Mouse (Mus musculus) CD8-positive naive resting alpha-beta T cell, adult 2 months (primary cell): ENCODE data around the gene Bmp7.

Source experiments
- DNase-seq, 2 experiments: peaks; one replicate each; pipeline ENCODE4 v3.0.0; 2022; ENCODE audit warnings: low read depth in 2 of 2, low spot score in 2 of 2

Gene Bmp7

DNA sequence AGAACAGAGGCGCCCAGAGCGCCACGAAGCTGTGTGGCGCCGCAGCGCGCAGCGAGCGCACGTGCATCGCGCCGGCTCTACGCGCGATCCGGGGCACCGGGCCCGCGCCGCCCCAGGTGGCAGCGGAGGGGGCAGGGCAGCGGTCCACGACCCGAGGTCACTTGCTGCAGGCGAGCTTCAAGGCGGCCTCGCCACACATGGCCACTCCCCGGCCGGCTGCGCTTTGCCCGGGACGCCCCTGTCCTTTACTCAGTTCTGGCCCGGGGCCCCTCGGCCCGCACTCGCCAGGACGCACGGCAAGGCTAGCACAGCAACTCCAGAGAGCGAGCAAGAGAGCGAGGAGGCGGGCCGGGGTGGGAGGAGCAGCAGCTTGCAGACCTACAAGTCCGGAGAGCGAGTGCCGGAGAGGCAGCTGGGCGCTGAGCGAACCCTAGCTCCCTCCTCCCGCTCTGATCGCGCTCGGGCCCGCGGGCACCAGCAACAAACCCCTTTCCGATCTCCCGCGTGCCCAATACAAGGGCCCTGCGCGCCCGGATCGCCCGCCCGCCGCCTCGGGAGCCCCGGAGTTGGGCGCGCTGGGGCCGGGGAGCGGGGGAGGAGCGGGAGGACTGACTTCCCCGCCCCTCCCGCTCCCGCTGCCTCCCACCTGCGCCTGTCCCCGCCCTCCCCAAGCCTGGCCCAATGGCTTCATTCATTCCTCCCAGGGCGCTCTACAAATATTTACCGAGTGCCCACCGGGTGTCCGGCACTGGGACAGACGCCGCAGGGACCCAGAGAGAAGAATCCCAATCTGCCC lies at the start of gene Bmp7:
Gene Bmp7 (minus strand): TSS at position 319 of the 796 bp plus-strand sequence.
- peak; percentile 30 to 42 for DNase-seq

DNA sequence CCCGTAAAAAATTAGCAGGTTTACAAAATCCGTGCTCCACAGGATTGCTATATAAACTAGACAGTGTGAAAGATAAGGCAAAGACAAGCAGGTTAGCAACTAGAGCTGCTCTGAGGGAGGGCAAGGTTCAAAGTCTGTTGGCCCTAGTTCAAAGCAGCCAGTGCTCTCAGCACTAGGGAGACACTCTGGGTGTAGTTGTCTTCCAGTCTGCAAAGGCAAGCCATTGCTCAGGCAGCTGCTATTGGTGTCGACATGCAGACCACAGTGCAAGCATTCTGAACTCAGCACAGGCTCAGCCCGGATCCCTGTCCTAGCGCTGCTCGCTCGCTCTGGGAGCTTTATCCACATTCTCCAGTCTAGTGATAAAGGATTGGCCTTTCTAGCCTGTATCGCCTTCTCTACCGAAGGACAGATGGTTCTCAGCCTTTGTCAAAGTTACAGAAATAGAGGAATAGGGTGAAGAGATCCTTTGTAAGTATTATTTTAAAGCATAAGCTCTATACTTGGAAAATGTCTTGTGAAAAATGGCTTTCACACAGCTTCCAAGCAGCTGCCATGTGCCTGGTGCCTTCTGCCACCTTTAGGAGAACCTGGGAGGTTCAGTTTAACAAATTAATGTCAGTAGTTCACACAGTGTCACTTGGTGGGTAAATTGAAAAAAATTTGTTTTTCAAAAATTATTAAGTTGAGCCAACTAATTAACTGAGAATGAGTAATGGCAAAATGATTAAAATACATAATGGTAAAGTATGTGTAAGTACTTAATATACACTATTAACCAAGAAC lies 42.8 kb upstream of the Bmp7 start:
- no peak for DNase-seq

DNA sequence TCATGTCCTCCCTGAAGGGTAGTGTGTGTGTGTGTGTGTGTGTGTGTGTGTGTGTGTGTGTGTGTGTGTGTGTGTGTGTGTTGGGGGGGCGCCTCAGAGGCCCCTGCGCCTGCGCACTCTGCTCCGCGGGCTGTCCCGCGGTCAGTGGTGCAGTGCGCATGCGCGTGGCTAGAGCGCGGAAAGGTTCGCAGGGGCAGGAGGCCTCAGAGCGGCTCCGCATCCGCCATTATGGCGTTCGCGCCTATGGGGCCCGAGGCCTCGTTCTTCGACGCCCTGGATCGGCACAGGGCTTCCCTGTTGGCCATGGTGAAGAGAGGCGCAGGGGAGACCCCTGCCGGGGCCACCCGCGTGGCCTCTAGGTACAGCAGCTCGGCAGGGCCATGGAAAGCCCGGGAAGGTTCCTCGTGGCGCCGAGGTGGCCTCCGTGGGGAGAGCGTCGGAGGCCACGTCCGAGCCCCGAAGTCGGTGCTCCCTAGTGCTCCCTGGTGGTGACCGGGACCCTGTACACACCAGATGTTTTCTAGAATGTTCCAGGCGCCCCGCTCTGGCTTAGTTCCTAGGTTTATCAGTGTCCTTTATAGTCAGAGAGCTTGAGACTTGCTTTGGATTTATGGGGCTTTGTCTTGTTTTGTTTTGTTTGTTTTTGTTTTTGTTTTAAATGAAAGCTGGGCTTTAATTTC lies 39.7 kb upstream of the Bmp7 start:
- DNase-seq = no peak

DNA sequence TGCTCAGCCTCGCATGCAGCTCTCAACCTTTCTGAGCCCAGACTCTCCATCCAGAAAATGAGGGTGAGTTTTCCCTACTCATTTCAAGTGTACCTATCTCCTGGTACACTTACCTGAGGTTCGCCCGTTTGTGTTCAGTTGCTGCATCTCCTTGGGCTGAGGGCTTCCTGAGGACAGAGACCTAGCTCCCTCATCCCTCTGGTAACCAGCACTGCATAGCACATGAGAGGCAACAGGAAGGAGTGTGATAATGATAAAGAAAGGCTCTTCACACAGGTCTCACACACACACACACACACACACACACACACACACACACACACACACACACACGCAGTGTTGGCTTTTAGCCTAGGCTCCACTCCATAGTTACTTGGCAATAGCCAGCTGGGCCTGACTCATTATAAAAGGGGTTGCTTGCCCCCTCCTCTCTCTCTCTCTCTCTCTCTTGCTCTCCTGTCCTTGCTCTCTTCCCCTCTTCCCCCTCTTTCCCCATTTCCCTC lies 38.1 kb upstream of the Bmp7 start:
- DNase-seq = peak in 1 of 2 experiments; percentile 18

DNA sequence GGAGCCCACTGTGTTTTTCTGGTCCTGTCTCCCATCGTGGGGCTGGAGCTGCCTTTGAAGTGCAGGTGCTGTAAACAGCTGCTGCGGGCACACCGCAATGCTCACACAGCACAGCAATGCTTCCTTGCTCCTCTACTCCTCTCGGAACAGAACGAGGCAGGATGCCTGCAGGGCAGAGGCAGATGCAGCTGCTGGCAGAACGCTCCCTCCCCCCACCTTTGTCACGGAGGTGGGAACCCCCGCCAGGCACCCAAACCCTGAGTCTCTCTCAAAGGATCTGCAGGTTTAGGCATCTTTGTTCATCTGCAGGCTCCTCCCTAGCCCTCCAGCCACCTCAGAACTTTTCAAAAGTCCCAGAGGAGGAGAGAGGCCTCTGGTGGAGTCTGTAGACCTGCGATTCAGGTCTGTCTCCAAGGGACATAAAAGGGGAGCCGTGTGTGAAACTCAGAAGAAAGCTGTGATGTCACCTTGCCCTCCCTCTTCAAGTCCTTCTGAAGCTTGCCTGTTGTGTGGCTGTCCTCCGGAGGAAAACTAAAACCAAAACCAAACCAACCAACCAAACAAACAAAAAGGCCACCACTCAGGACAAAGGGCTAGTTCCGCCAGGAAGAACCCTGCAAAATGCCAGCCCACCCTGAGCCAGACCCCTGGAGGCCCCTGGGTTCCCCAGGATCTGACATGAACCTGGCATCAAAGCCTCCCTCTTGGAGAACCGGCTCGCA lies 37.4 kb upstream of the Bmp7 start, which contains the start of gene Spo11:
Gene Spo11 (plus strand): TSS at position 292 of the 722 bp plus-strand sequence.
- peak; percentile 63 to 67 for DNase-seq

DNA sequence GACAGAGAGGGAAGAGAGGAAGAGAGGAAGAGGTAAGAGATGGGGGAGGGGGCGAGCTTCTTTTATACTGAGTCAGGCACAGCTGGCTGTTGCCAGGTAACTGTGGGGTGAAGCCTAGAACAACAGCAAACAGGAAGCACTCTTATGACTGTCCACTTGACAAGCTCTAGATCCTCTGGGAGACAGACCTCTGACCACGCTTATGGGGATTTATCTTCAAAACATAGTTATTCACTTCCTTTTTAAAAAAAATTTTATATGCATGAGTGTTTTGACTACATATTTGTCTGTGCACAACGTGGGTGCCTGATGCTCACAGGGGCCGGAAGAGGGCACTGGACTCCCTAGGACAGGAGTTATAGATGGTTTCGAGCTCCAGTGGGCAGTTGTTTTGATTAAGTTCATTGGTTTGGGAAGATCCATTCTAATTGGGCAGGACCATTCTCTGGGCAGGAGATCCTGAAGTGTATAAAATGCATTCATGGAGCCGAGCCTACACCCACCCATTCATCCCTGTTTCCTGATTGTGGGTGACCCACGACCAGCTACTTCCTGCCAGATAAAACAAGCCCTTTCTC lies 36.6 kb upstream of the Bmp7 start:
- DNase-seq = no peak

DNA sequence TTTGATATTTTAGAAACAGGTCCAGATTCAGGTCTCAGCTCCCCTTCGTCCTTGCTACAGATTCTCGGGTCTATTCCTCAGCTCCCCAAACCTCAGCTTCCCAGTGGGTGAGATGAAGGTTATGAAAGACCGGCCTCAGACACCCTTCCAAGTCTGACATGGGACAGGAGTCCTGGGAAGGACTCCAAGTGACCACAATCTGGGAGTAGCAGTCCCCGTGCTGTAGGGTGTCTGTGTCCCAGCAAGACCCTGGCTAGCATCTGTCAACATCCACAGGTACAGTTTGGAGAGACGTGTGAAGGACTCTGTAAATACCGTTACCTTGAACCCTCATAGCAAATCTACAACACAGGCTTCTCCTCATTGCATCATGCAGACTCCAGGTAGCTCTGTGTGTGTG lies 35.0 kb upstream of the Bmp7 start:
- no peak for DNase-seq

DNA sequence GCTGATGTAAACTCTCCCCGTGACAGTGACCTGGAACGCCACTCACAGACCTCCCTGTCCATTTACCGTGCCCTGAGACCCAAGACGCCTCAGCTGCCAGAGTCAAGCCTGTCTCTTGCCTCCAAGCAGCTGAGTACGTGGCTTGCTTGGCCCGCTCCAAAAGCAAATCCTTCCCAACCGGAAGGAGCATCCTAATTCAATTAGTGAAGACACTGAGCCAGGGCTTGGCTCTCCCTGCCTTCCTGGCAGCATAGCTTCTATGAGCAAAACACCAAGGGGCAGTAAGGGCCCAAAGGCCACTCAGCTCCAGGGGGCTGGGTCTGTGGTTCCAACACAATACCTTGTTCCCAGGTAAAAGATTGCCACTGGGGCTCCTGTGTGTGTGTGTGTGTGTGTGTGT lies 34.6 kb upstream of the Bmp7 start:
- no peak for DNase-seq

DNA sequence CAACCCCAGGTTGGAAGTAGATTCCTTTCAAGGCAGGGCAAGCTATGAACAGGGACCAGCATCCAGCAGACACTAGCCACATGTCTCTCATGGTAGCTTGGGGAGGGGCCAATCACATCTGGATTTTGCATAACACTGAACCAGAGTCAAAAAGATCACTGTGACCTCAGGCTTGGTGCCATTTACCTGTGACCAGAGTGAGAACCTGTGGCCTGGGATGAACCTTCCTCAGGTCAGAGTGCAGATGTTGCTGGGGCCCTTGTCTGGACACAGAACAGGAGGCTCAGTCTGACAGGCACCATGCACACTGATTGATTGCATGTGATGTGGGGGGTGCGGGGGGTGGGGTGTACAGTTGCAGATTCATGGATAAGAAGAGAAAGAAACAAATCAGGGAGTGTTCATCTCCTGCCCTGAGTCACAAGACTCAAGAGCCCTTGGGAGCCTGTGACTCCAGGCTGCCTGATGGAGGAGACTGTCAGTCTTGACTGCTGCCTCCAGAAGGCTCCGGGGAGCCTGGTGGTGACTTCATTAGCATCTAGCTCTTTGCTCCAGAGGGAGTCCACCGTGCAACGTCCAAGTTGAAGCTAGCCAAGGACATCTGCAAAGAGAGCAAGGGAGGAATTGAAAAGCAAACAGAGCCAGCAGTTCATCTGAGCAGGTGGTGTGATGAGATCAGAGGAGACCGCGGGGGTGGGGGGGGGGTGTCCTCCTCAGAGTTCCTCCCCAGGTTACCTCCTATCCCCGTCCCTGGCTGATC lies 33.9 kb upstream of the Bmp7 start:
- no peak for DNase-seq

DNA sequence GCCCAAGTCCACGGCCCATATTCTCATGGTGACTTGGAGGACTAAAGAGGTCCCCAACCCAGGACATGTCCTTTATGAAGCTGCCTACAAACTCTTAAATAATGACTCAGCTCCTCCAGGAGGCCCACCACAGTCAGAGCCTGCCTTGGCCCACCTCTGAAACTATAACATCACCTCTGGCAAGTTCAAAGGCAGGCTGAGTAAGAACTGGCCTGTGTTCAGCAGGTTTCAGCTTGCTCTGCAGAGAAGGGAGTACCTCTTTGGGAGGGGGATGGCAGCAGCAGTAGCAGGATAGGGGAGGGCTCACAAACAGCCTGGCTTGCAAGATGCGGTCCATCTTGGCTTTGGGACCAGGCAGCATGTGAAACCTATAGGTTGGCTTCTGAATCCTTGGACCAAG lies 31.7 kb upstream of the Bmp7 start:
- no peak for DNase-seq

DNA sequence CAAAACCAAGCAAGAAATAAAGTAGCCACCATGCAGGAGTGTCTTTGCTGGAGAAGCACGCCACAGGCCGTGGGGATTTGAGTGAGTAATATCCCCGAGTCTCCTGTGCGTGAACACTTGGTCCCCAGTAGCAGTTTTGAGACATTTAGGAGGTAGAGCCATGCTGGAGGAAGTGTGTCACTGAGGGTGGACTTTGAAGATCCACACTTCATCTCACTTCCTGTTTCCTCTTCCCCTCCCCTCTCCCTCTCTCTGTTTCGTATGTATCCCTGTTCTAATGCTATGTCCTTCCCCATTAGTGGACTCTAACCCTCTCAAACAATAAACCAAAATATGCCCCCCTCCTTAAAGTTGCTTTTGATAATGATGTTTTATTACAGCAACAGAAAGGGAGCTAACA lies 26.4 kb upstream of the Bmp7 start:
- DNase-seq = no peak

DNA sequence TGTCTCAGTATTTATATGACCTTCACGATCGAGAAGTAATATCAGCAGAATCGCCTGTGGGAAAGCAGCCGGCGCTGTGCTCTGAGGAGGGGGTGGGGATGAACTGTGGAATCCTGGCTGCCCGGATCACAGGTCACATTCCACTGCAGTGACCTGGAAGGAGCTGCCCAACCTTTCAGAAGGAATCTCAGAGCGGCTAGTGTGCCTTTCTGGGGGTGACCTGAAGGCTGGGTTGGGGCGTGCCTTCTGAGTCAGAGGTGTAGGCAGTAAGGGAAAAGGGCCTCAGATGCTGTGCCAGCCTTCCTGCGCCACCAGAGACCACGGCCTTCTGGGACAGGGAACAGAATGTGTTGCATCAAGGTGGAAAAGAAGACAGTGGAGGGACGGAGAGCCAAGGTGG lies 25.1 kb upstream of the Bmp7 start:
- no peak for DNase-seq

DNA sequence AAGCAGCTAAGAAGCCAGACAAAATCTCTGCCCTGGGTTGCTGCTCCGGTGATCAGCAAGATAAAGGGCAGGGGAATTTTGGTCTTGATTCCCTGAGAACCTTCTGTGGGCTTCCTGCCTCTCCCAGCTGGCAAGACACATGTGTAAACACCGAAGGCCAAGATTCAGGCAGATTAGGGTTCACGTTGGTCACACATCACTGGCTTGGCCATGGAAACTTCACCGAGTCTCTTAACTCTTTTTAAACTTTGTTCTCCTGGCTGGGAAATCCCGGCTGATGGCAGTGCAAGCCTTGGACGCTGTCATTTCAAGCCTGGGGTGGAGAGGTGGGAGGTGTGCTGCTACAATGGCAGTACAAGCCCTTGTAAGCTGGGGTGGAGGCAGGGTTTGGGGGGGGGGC lies 21.1 kb upstream of the Bmp7 start:
- no peak for DNase-seq

DNA sequence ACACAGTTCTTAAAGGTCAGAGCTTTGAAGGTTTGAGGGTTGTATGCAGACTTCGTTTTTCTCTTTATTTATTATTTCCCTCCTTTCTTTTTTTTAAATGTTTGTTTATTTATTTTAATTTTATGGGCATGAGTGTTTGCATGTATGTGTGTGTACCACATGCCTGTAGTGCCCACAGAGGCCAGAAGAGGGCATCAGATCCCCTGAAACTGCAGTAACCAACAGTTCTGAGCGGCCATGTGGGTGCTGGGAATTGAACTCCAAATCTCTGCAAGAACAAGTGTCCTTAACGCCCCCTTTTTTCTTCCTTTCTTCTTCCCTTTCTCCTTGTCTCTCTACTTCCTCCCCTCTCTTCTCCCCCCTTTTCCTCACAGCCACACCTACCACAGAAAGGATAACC lies 20.2 kb upstream of the Bmp7 start:
- DNase-seq = no peak

DNA sequence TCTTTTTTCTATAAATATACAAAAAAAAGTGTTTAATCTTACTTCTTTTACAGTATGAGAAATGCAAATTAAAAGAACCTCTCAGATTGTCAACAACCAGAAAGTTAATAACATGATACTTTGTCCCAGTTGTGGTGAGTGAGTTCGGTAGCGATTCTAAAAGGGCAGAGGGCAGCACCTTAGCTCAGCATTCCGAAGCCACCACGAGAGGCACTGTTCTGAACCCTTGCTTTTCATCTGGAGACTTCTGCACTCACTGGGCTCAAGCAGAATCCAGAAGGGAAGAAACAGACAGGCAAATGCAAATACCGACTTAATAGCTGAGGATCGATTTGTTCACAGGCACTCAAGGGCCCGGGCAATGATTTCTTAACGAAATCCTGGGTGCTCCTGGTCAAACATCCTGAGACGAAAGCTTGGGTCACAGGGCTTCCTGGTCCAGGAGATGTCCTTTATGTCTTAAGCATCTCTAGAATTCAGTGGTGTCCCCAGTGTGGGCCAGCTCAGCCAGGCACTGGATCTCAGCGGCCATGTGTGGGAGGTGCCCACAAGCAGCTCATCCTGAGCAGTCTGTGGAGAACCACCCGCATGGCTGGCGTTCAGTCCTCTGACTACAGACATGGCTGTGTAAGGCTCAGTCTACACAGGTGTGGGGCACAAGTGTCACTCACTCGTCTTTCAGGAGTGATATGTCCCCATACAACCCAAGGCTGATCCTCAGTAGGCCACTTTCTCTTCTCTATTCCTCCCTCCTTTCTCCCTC lies 19.1 kb upstream of the Bmp7 start:
- DNase-seq = no peak

DNA sequence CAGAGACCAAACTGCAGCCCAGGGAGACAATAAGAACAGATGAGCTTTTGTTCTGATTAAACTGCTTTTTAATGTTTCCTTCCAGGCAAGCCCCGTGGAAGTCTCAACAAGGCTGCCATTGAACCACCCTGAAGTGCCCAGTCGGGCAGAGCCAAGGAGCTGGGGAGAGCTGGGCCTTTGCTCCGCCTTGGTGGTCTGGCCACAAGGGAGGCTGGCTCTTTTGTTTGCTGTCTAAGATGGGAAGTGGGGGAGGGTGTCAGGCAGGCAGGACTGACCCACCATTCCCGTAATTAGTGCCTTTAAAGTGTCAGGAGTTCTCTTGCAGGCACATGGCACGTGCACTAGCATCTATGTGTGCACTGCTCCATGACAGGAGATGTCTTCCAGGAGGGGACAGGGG lies 18.5 kb upstream of the Bmp7 start:
- DNase-seq = no peak

DNA sequence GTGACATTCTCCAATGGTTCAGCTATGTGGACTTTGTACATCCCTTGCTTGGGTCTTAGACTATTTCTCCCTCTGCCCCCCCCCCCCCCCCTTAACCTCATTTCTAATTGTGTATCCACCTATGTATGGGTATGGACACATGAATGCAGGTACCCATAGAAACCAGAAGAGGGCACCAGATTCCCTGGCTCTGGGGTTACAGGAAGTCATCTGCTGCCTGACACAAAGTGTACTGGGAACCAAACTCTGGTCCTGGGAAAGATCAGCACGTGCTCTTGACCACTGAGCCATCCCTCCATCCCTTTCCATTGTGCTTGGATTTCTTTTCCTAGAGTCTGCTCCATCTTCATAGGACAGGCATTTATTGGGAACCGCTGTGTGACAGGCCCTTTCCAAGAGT lies 11.9 kb upstream of the Bmp7 start:
- DNase-seq = no peak

DNA sequence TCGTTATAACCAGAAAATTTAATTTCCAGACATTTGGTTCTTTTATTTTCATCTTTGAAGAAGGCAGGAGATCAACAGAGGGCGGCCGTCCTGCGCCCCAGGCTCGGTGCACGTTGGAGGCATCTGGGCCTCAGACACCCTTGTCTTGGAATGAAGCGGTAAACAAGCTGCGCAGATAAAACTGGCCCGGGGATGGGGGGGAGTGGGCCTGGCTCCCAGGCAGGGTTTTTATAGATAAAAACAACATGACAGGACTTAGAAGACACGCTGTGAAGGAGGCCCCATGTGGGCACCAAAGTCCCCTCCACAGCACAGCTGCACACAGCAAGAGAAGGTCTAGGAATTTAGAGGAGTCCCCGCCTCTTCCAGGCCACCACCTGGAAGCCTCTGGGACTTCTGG lies 10.6 kb upstream of the Bmp7 start:
- no peak for DNase-seq

DNA sequence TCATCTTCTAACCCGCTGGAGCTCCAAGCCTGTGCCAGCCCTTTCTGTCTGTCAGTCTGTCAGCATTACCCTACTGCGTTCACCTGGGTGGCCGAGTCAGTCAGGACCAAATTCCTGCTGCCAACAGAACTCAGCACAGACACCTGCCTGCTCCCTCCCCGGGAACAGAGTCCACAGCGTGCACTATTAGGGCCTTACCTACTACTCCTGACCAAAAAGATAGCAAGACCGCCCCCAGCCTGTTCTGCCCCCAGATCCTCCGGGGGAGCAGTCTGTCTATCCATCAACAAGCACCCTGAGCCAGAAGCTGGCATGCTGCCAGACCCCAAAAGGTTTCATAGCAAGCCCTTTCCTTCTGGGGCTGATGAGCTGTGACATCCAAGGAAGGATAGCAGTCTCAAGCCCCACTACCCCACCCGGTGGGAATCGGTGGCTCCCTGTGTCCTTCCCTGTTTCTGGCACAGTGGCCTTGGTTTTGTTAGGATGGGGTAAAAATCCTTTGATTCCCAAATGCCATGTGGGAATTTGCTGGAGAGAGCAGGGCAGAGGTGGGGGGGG lies 10.1 kb upstream of the Bmp7 start:
- no peak for DNase-seq
